Mouse (Mus musculus) gastrocnemius, adult 18-20 months (tissue): ENCODE data around the gene Zfc3h1. TPM values are rescaled to one million over a fixed set of nuclear protein-coding genes. Genes with fewer than 3 reads are reported as not detected.
A peak's percentile ranks its signal among the peaks of the same experiment; 100 is the strongest.

ENCODE experiments used
- DNase-seq: peaks from one replicate; pipeline ENCODE4 v3.0.0; 2021; ENCODE audit warnings: low spot score
- total RNA-seq, 2 experiments: library from RNA; stranded (reverse); gene quantifications; 2 replicates each; pipeline ENCODE4 v1.2.3; 2021

Zfc3h1 gene
- total RNA-seq, 2 experiments from 2014 or later, result 8.0 to 9.3 TPM

GRCm38 (mm10) chr10:115383644-115384220 is 1.0 kb upstream of the Zfc3h1 start:
- DNase-seq, result no peak

GRCm38 (mm10) chr10:115385018-115386002 is 551 bp downstream of the Zfc3h1 start:
- peak; percentile 55 for DNase-seq

GRCm38 (mm10) chr10:115387891-115388290 is 3.1 kb downstream of the Zfc3h1 start:
- DNase-seq, result no peak

GRCm38 (mm10) chr10:115391076-115391475 is 6.3 kb downstream of the Zfc3h1 start:
- no peak for DNase-seq

GRCm38 (mm10) chr10:115391896-115392295 is 7.1 kb downstream of the Zfc3h1 start:
- DNase-seq, result no peak

- DNase-seq, result peak; percentile 28
Measured at GRCm38 (mm10) chr10:115406393-115406792, 21.6 kb downstream of the Zfc3h1 start.

- DNase-seq, result no peak
Measured at GRCm38 (mm10) chr10:115413496-115413895, 28.7 kb downstream of the Zfc3h1 start.

- DNase-seq, result no peak
Measured at GRCm38 (mm10) chr10:115414056-115414455, 29.3 kb downstream of the Zfc3h1 start.

GRCm38 (mm10) chr10:115421976-115422375 is 37.2 kb downstream of the Zfc3h1 start:
- no peak for DNase-seq

- no peak for DNase-seq
Measured at GRCm38 (mm10) chr10:115425351-115425750, 40.6 kb downstream of the Zfc3h1 start.

- DNase-seq, result no peak
Measured at GRCm38 (mm10) chr10:115437286-115437685, 52.5 kb downstream of the Zfc3h1 start.

GRCm38 (mm10) chr10:115448614-115449013 is 63.9 kb downstream of the Zfc3h1 start:
- DNase-seq, result no peak

GRCm38 (mm10) chr10:115457368-115458021 is 72.7 kb downstream of the Zfc3h1 start:
- no peak for DNase-seq

GRCm38 (mm10) chr10:115462646-115463045 is 77.9 kb downstream of the Zfc3h1 start:
- no peak for DNase-seq

- DNase-seq, result no peak
Measured at GRCm38 (mm10) chr10:115465072-115465471, 80.3 kb downstream of the Zfc3h1 start.

- DNase-seq, result no peak
Measured at GRCm38 (mm10) chr10:115465778-115466177, 81.0 kb downstream of the Zfc3h1 start.

- no peak for DNase-seq
Measured at GRCm38 (mm10) chr10:115467985-115468384, 83.2 kb downstream of the Zfc3h1 start.

- DNase-seq, result no peak
Measured at GRCm38 (mm10) chr10:115468632-115469031, 83.9 kb downstream of the Zfc3h1 start.

GRCm38 (mm10) chr10:115469040-115469439 is 84.3 kb downstream of the Zfc3h1 start:
- no peak for DNase-seq

- DNase-seq, result no peak
Measured at GRCm38 (mm10) chr10:115470621-115471334, 86.0 kb downstream of the Zfc3h1 start.

- no peak for DNase-seq
Measured at GRCm38 (mm10) chr10:115473213-115473961, 88.6 kb downstream of the Zfc3h1 start.
